Mouse (Mus musculus): ENCODE measurements around the gene Raf1. TPM values are rescaled to one million over a fixed set of nuclear protein-coding genes. Genes with fewer than 3 reads are reported as not detected.

The Raf1 gene
- polyA plus RNA-seq, 1 experiment from 2014 or later = 44.7 TPM

GRCm38 (mm10) chr6:115613793-115614192, 62.6 kb downstream of the Raf1 start:
- Histone ChIP-seq H3K27ac (no peak overlapping the region), H3K4me3 (ENCODE audit: inconsistent target) (no peak overlapping the region), H3K36me3 (ENCODE audit: inconsistent target) (peaks cover 71% of the 10 kb centered on the region), H3K79me2 (ENCODE audit: inconsistent target) (peaks cover 2% of the 10 kb centered on the region; the same call in 1 of the 2 replicates)

- Histone ChIP-seq H3K36me3 (ENCODE audit: inconsistent target) (peaks cover 43% of the 10 kb centered on the region), H3K79me2 (ENCODE audit: inconsistent target) (peaks cover 37% of the 10 kb centered on the region; the same call in 1 of the 2 replicates), H3K4me3 (ENCODE audit: inconsistent target) (no peak overlapping the region), H3K27ac (no peak overlapping the region)
- 88% methylated on average over 5 of the region's 5 CpGs for WGBS (ENCODE audit: missing documents)
These were observed 66.1 kb downstream of the Raf1 start for GRCm38 (mm10) chr6:115610301-115610700.

GRCm38 (mm10) chr6:115609121-115609520, 67.3 kb downstream of the Raf1 start:
- peaks cover 34% of the 10 kb centered on the region for H3K36me3 ChIP-seq (ENCODE audit: inconsistent target)
- H3K4me3 ChIP-seq (ENCODE audit: inconsistent target) = no peak overlapping the region
- peaks cover 49% of the 10 kb centered on the region for H3K79me2 ChIP-seq (ENCODE audit: inconsistent target)
- 92% methylated on average over 3 of the region's 3 CpGs for WGBS (ENCODE audit: missing documents)
- H3K27ac ChIP-seq = no peak overlapping the region

- no peak overlapping the region for H3K27ac ChIP-seq
- WGBS (ENCODE audit: missing documents) = 93% methylated on average over 4 of the region's 4 CpGs
- peaks cover 66% of the 10 kb centered on the region for H3K79me2 ChIP-seq (ENCODE audit: inconsistent target)
- no peak overlapping the region for H3K4me3 ChIP-seq (ENCODE audit: inconsistent target)
- H3K36me3 ChIP-seq (ENCODE audit: inconsistent target) = peaks cover 28% of the 10 kb centered on the region
These were observed 69.0 kb downstream of the Raf1 start for GRCm38 (mm10) chr6:115607429-115607828.

- Histone ChIP-seq H3K4me3 (ENCODE audit: inconsistent target) (no peak overlapping the region), H3K36me3 (ENCODE audit: inconsistent target) (peaks cover 19% of the 10 kb centered on the region), H3K27ac (no peak overlapping the region), H3K79me2 (ENCODE audit: inconsistent target) (peaks cover 67% of the 10 kb centered on the region)
- WGBS (ENCODE audit: missing documents) = 86% methylated on average over 1 of the region's 1 CpGs
These were observed 70.0 kb downstream of the Raf1 start for GRCm38 (mm10) chr6:115606461-115606860.

GRCm38 (mm10) chr6:115601715-115602523, 74.5 kb downstream of the Raf1 start, which contains the start of gene Mkrn2:
TSS of gene Mkrn2 (plus strand) at chr6:115601902.
- peak within 1 kb of the TSS; percentile 2; the same call in 1 of the 2 replicates for H3K27ac ChIP-seq
- WGBS (ENCODE audit: missing documents) = under 1% methylated on average over 61 of the region's 61 CpGs
- H3K4me3 ChIP-seq (ENCODE audit: inconsistent target) = peak within 1 kb of the TSS; percentile 79
- H3K79me2 ChIP-seq (ENCODE audit: inconsistent target) = peaks cover 46% of the 10 kb centered on the region
- H3K36me3 ChIP-seq (ENCODE audit: inconsistent target) = no peaks in the 10 kb centered on the region

GRCm38 (mm10) chr6:115601322-115601714, 75.1 kb downstream of the Raf1 start:
- Histone ChIP-seq H3K79me2 (ENCODE audit: inconsistent target) (peaks cover 40% of the 10 kb centered on the region), H3K27ac (no peak overlapping the region), H3K36me3 (ENCODE audit: inconsistent target) (no peaks in the 10 kb centered on the region), H3K4me3 (ENCODE audit: inconsistent target) (no peak overlapping the region)
- WGBS (ENCODE audit: missing documents) = 70% methylated on average over 4 of the region's 4 CpGs

GRCm38 (mm10) chr6:115595667-115596066, 80.8 kb downstream of the Raf1 start:
- Histone ChIP-seq H3K36me3 (ENCODE audit: inconsistent target) (no peaks in the 10 kb centered on the region), H3K79me2 (ENCODE audit: inconsistent target) (no peaks in the 10 kb centered on the region), H3K27ac (no peak overlapping the region), H3K4me3 (ENCODE audit: inconsistent target) (no peak overlapping the region)
- 96% methylated on average over 3 of the region's 3 CpGs for WGBS (ENCODE audit: missing documents)

GRCm38 (mm10) chr6:115594463-115594862, 82.0 kb downstream of the Raf1 start:
- no peaks in the 10 kb centered on the region for H3K36me3 ChIP-seq (ENCODE audit: inconsistent target)
- WGBS (ENCODE audit: missing documents) = 37% methylated on average over 3 of the region's 3 CpGs
- H3K79me2 ChIP-seq (ENCODE audit: inconsistent target) = no peaks in the 10 kb centered on the region
- H3K27ac ChIP-seq = no peak overlapping the region
- H3K4me3 ChIP-seq (ENCODE audit: inconsistent target) = no peak overlapping the region

- Histone ChIP-seq H3K27ac (no peak overlapping the region), H3K36me3 (ENCODE audit: inconsistent target) (no peaks in the 10 kb centered on the region), H3K4me3 (ENCODE audit: inconsistent target) (no peak overlapping the region), H3K79me2 (ENCODE audit: inconsistent target) (no peaks in the 10 kb centered on the region)
- 72% methylated on average over 3 of the region's 4 CpGs for WGBS (ENCODE audit: missing documents)
These were observed 83.2 kb downstream of the Raf1 start for GRCm38 (mm10) chr6:115593252-115593651.

GRCm38 (mm10) chr6:115592458-115592857, 84.0 kb downstream of the Raf1 start, which contains the start of gene Mkrn2os:
TSS of gene Mkrn2os (minus strand) at chr6:115592576.
- WGBS (ENCODE audit: missing documents) = 90% methylated on average over 5 of the region's 5 CpGs
- no peak within 1 kb of the TSS for H3K27ac ChIP-seq

GRCm38 (mm10) chr6:115591692-115592359, 84.6 kb downstream of the Raf1 start:
- 85% methylated on average over 19 of the region's 19 CpGs for WGBS (ENCODE audit: missing documents)
- H3K27ac ChIP-seq = no peak overlapping the region
- no peak overlapping the region for H3K4me3 ChIP-seq (ENCODE audit: inconsistent target)
- H3K36me3 ChIP-seq (ENCODE audit: inconsistent target) = no peaks in the 10 kb centered on the region
- H3K79me2 ChIP-seq (ENCODE audit: inconsistent target) = no peaks in the 10 kb centered on the region

More at GRCm38 (mm10) chr6:115592458-115592857, 84.0 kb downstream of the Raf1 start, which contains the start of gene Mkrn2os:
- Histone ChIP-seq H3K79me2 (ENCODE audit: inconsistent target) (no peaks in the 10 kb centered on the region), H3K36me3 (ENCODE audit: inconsistent target) (no peaks in the 10 kb centered on the region), H3K4me3 (ENCODE audit: inconsistent target) (no peak within 1 kb of the TSS)

GRCm38 (mm10) chr6:115586321-115586720, 90.1 kb downstream of the Raf1 start:
- 90% methylated on average over 10 of the region's 10 CpGs for WGBS (ENCODE audit: missing documents)
- no peaks in the 10 kb centered on the region for H3K79me2 ChIP-seq (ENCODE audit: inconsistent target)
- H3K4me3 ChIP-seq (ENCODE audit: inconsistent target) = no peak overlapping the region

GRCm38 (mm10) chr6:115584176-115584575, 92.3 kb downstream of the Raf1 start:
- no peak overlapping the region for H3K4me3 ChIP-seq (ENCODE audit: inconsistent target)
- no peak overlapping the region for H3K27ac ChIP-seq
- no peaks in the 10 kb centered on the region for H3K36me3 ChIP-seq (ENCODE audit: inconsistent target)
- WGBS (ENCODE audit: missing documents) = 85% methylated on average over 3 of the region's 3 CpGs
- H3K79me2 ChIP-seq (ENCODE audit: inconsistent target) = no peaks in the 10 kb centered on the region

More at GRCm38 (mm10) chr6:115586321-115586720, 90.1 kb downstream of the Raf1 start:
- no peak overlapping the region for H3K27ac ChIP-seq
- H3K36me3 ChIP-seq (ENCODE audit: inconsistent target) = no peaks in the 10 kb centered on the region
